In the genomic region with DNA sequence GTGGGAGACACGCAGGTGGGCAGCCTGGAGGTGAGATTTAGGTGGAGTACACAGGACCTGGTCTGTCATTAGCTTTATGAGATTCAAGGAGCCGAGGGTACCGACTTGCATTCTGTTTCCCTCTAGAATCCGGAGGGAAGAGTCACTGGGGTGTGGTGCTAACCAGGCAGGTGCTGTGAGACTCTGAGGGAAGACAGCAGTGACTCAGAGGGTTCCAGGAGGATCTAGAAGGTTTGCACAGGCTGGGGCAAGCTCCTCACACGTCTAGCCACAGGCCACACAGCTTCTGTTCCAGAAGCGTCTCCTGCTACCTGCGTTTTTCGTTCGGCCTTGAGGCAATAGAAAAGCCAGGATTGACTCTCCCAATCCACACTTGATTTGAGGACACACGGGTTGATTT, we compare ENCODE assay signal across 23 mouse cellular contexts.
"Had no signal": no experiment of that assay in that cellular context is flagged by ENCODE, and none has a peak within 500 bp of the region (broad histone marks: within the 10 kb centered on the region; RNA-seq: fewer than 3 reads in every experiment).

No protein-coding gene starts in this region.

- H3K4me3 ChIP-seq: layer of hippocampus, adult 2 months; limb, embryonic 10.5 days; limb, embryonic 13.5 days; liver, embryonic 12.5 days; liver, embryonic 15.5 days; lung, embryonic 15.5 days; megakaryocyte, embryonic 14.5 days; midbrain, embryonic 12.5 days; midbrain, embryonic 15.5 days; neural tube, embryonic 12.5 days; neural tube, embryonic 15.5 days had no signal

- H3K27ac ChIP-seq: kidney, postnatal 0 days; layer of hippocampus, adult 2 months; limb, embryonic 10.5 days; limb, embryonic 13.5 days; liver, embryonic 12.5 days; liver, embryonic 15.5 days; lung, embryonic 15.5 days; midbrain, embryonic 12.5 days; midbrain, embryonic 15.5 days; neural tube, embryonic 12.5 days; neural tube, embryonic 15.5 days had no signal

- DNase-seq: kidney, adult 2 months; kidney, postnatal 25 days; layer of hippocampus, adult 9-11 months; liver; lung, adult 18-20 months; lung, postnatal 10 days; lung, postnatal 36 days; retina, postnatal 1 day; thymus, adult 2 months; thymus, postnatal 14 days; thymus, postnatal 4 days had no signal
